In the genomic region with DNA sequence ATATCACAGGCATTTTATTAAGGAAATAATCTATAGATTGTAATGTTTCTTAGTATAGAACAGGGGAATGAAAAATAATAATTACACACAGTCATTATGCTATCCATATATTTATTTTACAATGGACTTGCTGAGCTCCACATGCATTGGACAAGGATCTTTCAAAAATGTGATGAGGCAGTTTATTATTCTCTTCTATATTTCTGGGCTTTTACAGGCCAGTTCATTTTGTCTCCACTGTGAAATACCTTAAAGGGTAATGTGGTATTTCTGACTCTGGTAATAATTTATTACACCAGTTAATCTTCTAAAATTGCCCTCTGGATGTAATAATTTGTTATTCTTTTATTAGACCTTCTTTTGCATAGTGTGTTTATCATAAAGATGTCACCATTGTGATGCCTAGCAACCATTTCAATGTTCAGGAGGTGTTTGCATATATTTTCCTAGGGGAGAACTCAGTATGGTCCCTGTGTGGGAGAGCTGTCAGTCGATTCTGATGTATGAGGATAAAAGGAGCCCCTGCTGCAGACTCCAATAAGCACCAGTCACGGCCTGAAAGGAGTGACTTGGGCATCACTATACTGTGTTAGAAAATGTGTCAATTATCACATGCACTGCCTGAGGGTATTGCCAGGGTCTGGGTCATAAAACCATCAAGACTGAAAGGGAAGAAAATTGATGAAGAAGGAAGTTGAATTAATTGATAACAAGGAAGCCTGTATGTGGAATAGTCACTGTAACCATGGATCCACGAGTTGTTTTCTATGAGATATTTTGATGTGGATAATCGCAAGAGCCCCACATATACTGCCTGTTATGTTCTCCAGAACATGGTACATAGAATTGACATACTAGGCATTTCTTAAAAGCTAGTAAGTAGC, we compare ENCODE assay signal across 17 mouse cellular contexts.
DNase-seq lines count a peak whose midpoint lies in the region; ATAC-seq lines count a peak whose summit lies in the region.
"Had no signal": no experiment of that assay in that cellular context is flagged by ENCODE, and none has a peak within 500 bp of the region (broad histone marks: within the 10 kb centered on the region; RNA-seq: fewer than 3 reads in every experiment).

No protein-coding gene starts in this region.

- no peak overlapping the region for H3K27ac ChIP-seq in forebrain, embryonic 14.5 days (ENCODE audit: low read depth, low read length)
- H3K27ac ChIP-seq in hindbrain, embryonic 16.5 days (ENCODE audit: low read depth, low read length), result no peak overlapping the region
- no peak overlapping the region for H3K27ac ChIP-seq in neural tube, embryonic 13.5 days (replicated peaks)
- H3K27ac ChIP-seq: embryonic facial prominence, embryonic 13.5 days; gastrocnemius, adult 2 months; kidney, postnatal 0 days had no signal

- peak; percentile 31 for DNase-seq in embryo, embryonic 10.5 days (ENCODE audit: low spot score)
- DNase-seq in embryo, embryonic 10 days (ENCODE audit: low spot score), result no peak
- peak; percentile 13 for DNase-seq in forebrain, embryonic 14.5 days (ENCODE audit: low spot score)
- DNase-seq in left cerebral cortex, postnatal 10 days (ENCODE audit: extremely low spot score in 1 of 2, low spot score in 2 of 2), result no peak
- no peak for DNase-seq in heart, adult 9 months (ENCODE audit: low spot score in 2 of 2)
- no peak for DNase-seq in kidney, postnatal 25 days
- DNase-seq: adrenal gland, postnatal 14 days; cerebellum, postnatal 10 days; gastrocnemius, adult 2 months; heart, adult 18-20 months; liver, postnatal 0 days; lung, postnatal 36 days had no signal

- no peak overlapping the region for H3K4me3 ChIP-seq in forebrain, embryonic 14.5 days (ENCODE audit: low read depth, low read length)
- H3K4me3 ChIP-seq in hindbrain, embryonic 16.5 days (ENCODE audit: low read length), result no peak overlapping the region
- H3K4me3 ChIP-seq in neural tube, embryonic 13.5 days, result no peak overlapping the region
- H3K4me3 ChIP-seq: embryonic facial prominence, embryonic 13.5 days; gastrocnemius, adult 2 months had no signal

- no peak overlapping the region for H3K4me2 ChIP-seq in forebrain, embryonic 14.5 days (ENCODE audit: low read length)
- no peak overlapping the region for H3K4me2 ChIP-seq in hindbrain, embryonic 16.5 days (ENCODE audit: low read length)
- H3K4me2 ChIP-seq in neural tube, embryonic 13.5 days, result no peak overlapping the region
- H3K4me2 ChIP-seq: embryonic facial prominence, embryonic 13.5 days had no signal

- intact Hi-C loops in left cerebral cortex, postnatal 10 days (cut with DNase I), result no loop called here

- H3K4me1 ChIP-seq in forebrain, embryonic 14.5 days (ENCODE audit: control insufficient read depth, insufficient read depth, low read length), result no peaks in the 10 kb centered on the region
- H3K4me1 ChIP-seq in hindbrain, embryonic 16.5 days (ENCODE audit: control insufficient read depth, insufficient read depth, low read depth, low read length), result no peaks in the 10 kb centered on the region
- peaks cover 10% of the 10 kb centered on the region for H3K4me1 ChIP-seq in neural tube, embryonic 13.5 days (replicated peaks)
- H3K4me1 ChIP-seq: embryonic facial prominence, embryonic 13.5 days had no signal

- no peaks in the 10 kb centered on the region for H3K9me3 ChIP-seq in forebrain, embryonic 14.5 days (replicated peaks; ENCODE audit: control insufficient read depth, low read length)
- H3K9me3 ChIP-seq in hindbrain, embryonic 16.5 days (ENCODE audit: control insufficient read depth, low read length), result no peaks in the 10 kb centered on the region
- no peaks in the 10 kb centered on the region for H3K9me3 ChIP-seq in neural tube, embryonic 13.5 days
- H3K9me3 ChIP-seq: embryonic facial prominence, embryonic 13.5 days had no signal

- ATAC-seq in forebrain, embryonic 14.5 days, result peak; percentile 81
- peak; percentile 79; the same call in 1 of the 2 replicates for ATAC-seq in hindbrain, embryonic 16.5 days
- ATAC-seq in neural tube, embryonic 13.5 days (ENCODE audit: low read depth), result peak; percentile 98
- ATAC-seq: intestine, postnatal 0 days; liver, postnatal 0 days had no signal

- no peaks in the 10 kb centered on the region for H3K27me3 ChIP-seq in forebrain, embryonic 14.5 days (replicated peaks; ENCODE audit: control insufficient read depth, insufficient read depth, low read length)
- H3K27me3 ChIP-seq in hindbrain, embryonic 16.5 days (replicated peaks; ENCODE audit: control insufficient read depth, insufficient read depth, low read length), result no peaks in the 10 kb centered on the region
- no peaks in the 10 kb centered on the region for H3K27me3 ChIP-seq in neural tube, embryonic 13.5 days
- H3K27me3 ChIP-seq: embryonic facial prominence, embryonic 13.5 days had no signal

- no peaks in the 10 kb centered on the region for H3K36me3 ChIP-seq in forebrain, embryonic 14.5 days (ENCODE audit: control insufficient read depth, insufficient read depth, low read length)
- no peaks in the 10 kb centered on the region for H3K36me3 ChIP-seq in hindbrain, embryonic 16.5 days (ENCODE audit: control insufficient read depth, insufficient read depth, low read length)
- H3K36me3 ChIP-seq in neural tube, embryonic 13.5 days, result no peaks in the 10 kb centered on the region
- H3K36me3 ChIP-seq: embryonic facial prominence, embryonic 13.5 days had no signal

- H3K9ac ChIP-seq in forebrain, embryonic 14.5 days (ENCODE audit: low read length), result no peak overlapping the region
- H3K9ac ChIP-seq in hindbrain, embryonic 16.5 days (ENCODE audit: low read depth, low read length), result no peak overlapping the region
- no peak overlapping the region for H3K9ac ChIP-seq in neural tube, embryonic 13.5 days
- H3K9ac ChIP-seq: embryonic facial prominence, embryonic 13.5 days; liver, postnatal 0 days had no signal

- 43% methylated on average over 4 of the region's 4 CpGs for WGBS in forebrain, embryonic 14.5 days
- WGBS in hindbrain, embryonic 16.5 days, result 25% methylated on average over 4 of the region's 4 CpGs
- 18% methylated on average over 4 of the region's 4 CpGs for WGBS in neural tube, embryonic 13.5 days

Comparison
In these comparisons a context has a peak if more than half of its experiments do, and no peak if none do; other contexts are left out.
1. DNase-seq: peak in embryo, embryonic 10.5 days (single experiment) and forebrain, embryonic 14.5 days (single experiment); none in embryo, embryonic 10 days (single experiment), left cerebral cortex, postnatal 10 days (0 of 2), heart, adult 9 months (0 of 2) and kidney, postnatal 25 days (0 of 2).
2. Peak in every context shown above with its lines, with median percentiles within 50 percentile points of each other: ATAC-seq.